Mouse (Mus musculus) left cerebral cortex, adult 11 months (tissue): ENCODE results near the gene Arhgef40.
A peak's percentile ranks its signal among the peaks of the same experiment; 100 is the strongest.
"Not testable (repeated sequence)": the region's sequence is repeated elsewhere in the genome, so short reads cannot be mapped to it uniquely, and the experiment has no call there.

Source experiments
- DNase-seq: peaks from one replicate; pipeline ENCODE4 v3.0.0; 2022; ENCODE audit warnings: low spot score

The Arhgef40 gene

DNA sequence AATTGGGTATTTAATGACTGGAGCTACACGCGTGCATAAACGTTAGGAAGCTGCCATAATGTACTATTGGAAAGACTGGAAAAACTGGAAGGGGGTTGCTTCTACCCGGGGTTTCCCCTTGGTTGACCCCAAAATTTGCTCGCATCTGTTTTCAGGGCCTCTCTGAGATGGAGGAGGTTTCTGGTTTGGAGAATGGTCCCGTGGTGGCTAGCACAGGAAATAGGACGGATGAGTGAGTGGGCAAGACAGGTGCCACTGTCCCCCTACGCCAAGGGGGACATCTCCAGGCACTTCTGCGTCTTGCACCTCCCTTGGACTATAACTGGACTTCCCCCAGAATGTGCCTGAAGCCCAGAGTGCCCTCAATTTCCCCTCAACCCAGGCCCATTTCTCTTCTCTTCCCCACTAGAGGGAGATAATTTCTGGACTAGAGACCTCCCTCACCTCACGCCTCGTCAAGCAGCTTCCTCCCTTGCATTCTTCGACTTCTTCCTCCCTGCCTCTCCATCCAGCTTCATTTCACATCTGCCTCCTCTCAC lies 34.6 kb downstream of the Arhgef40 start:
- DNase-seq = no peak

DNA sequence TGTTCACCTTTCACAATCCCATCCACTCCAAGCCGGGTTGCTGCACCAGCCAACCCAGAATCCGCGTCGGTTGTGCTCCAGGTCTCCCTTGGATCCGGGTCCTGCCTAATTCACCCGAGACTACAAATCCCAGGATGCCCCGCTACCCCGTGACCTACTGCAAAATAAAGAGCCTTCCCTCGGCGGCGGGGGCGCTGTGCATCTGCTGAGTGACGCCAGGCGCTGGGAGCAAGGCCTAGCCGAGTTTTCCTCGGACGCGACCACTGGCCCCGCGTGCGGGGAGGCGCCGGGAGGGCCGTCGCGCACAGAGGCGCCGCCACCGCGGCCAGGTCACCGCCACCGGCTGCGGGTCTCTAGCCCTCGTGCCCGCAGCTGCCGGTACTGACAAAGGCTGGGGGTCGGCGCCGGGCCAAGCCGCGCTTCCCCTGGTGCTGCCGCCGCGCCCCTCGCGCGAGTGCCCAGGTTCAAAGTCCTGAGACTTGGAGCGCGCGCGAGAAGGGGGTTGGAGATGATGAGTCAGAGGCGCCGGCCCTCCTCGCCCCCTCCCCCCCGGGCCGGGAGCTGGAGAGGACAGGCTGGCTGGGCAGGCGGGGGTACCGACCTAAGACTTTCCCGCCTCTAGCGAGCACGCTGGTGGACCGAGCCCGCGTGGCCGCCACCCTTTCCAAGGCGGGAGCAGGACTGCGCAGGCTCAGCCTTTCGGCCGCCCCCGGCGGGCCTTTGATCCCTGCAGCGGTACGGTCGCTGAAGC lies 35.2 kb downstream of the Arhgef40 start:
- DNase-seq = peak; percentile 98

DNA sequence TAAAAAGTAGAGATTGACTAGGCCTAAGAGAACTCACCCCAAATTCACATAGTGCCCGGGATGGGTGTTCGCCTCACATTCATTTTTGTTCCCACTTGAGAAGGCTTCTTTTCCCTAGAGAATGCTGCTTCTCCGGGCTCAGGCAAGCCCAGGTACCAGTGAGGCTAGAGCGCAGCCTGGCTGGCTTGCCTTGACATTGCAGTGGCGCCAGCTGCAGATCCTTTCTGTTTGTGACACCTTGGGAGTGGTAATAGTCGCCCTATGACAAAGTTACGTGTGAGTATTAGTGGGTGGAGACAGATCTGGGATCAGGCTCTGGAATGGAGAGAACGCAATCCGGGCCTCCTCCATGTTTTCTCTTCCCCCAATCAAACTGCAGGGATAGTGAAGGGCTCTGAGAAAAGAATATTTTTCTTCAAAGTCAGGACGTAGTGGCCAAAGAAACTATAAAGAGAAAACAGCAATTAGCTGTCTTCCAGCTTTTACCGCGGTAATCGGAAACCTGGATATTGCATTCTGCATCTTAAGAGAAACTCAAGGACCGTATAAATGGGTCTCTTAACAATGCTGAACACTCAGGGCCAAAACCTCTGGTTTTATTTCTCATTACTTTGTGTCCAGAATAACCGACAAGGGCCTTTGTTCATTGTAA lies 36.1 kb downstream of the Arhgef40 start, which contains the start of gene Zfp219:
Zfp219 (minus strand) TSS at position 248 of the 652 bp plus-strand sequence.
- DNase-seq = peak; percentile 71

DNA sequence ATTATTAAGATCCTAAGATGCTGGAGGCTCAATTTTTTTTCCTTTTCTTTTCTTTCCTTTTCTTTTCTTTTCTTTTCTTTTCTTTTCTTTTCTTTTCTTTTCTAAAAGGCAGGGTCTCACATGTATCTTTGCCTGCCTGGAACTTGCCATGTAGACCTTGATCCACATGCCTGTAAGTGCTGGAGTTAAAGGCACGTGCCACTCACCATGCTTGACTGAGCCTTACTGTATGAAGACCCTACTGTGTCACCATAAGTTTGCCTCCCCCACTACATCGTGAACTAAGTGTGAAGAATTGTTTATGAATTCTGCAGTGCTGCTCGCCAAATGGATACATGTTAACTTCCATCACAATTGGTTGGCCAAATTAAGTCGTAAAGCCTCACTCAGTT lies 36.6 kb downstream of the Arhgef40 start:
- DNase-seq = no peak

DNA sequence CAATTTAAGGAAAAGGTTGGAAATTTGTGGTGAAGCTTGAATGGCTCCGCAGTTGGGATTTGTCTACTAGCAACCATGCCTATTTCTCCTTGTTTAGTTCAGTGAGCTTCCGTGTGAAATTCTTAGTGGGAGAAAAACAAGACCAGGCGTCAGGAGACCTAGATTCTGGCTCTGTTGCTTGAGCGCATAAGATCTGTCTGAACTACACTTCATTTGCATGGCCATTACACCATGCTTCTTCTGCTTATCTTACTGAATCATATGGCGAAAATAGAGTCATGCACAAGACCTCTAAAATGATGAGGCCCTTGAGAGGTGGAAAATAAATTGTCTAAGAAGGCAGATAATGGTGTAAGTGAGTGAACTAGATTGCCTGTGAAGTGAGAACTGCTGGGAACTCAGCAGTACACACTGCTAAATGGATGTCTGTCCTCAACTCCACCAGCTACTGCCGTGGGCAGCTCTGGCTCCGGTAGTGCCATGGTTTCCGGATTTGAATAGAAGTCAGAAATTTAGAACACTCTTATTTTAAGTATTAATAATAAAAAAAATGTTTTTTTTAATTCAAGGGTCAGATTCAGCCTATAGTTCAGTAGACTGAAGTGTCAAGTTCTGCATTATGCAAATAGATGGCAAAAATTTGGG lies 37.2 kb downstream of the Arhgef40 start:
- DNase-seq = no peak

DNA sequence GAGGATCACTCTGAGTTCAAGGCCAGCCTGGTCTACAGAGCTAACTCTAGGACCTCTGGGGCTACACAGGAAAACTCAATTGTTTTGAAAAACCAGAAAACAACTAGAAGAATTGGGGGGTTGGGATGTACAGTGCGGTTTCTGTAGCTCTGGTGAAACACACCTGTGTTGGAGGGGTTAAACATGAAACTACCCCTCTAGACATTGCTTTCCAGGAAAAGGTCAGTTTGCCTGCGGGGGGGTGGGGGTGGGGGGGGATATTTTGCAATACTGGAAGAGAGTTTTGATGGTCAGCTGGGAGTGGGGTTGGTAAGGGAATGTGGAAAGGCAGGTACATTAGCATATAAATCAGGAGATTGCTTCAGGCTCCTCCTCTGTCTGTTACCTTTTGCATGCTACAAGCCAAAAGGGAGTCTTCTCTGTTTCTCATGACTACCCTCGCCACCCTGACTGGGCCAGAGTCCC lies 37.8 kb downstream of the Arhgef40 start:
- no peak for DNase-seq

DNA sequence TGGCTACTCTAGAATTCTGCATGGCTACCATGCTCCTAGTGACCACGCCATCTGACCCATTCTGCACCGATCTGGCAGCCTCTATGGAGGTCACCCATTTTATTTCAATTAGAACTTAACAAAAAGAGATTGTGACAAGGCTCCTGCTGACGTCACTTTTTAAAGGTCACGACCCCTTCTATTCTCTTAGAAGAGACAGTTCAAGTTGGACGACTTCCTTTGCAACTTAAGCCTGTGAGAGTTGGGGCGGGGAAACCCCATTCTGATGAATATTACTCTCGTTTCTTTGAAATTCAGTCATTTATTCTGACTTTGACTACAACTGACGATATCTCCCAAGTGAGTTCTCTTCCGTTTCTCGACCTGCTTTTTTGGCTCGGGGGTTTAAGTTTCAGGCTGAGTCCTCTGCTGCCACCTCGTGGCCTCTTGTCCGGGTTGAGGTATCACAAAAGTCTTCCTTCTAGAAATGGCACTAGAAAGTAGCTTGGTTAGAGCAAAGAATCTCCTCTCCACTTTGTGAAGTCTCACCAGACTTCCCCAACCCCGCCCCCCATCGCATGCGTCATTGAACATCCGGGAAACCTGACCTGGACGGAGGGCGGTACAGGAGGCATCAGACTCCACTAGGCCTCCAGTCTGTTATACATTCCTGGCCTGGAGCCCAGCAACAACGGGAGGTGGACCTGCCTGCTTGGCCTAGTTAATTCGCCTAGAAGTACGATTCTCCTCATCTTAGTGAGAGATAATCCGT lies 38.4 kb downstream of the Arhgef40 start:
- peak; percentile 78 for DNase-seq

DNA sequence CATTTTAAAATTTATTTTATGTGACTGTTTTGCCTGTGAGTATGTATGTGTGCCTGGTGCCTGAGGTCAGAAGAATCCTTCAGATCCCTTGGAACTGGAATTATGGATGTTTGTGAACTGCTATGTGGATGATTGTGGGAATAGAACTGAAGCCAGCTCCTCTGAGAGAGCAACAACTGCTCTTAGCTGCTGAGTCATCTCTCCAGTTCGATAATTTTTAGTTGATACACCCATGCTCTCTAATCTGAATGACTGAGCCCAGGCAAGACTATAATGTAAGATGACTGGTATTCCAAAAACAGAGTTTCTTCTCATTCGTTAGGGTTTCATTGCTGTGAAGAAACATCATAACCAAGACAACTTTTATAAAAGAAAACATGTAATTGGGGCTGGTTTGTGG lies 39.6 kb downstream of the Arhgef40 start:
- DNase-seq = no peak

DNA sequence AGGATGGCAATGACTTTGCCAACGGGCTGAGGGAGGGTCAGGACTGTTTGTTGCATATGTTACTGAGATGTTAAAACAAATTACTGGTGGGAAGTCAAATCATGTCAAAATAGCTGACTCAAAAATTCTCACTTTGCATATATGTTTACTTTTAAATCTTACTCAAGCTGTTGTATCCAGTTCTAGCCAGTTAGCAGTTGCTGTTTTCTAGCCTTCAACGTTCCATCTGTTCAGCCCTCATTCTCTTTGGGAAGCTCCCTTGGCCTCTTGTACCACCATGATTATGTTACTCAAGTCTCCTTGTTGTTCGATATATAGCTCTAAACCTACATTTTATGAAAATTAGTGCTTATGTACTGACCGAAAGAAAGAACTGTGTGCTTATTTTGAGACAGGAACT lies 41.8 kb downstream of the Arhgef40 start:
- no peak for DNase-seq

DNA sequence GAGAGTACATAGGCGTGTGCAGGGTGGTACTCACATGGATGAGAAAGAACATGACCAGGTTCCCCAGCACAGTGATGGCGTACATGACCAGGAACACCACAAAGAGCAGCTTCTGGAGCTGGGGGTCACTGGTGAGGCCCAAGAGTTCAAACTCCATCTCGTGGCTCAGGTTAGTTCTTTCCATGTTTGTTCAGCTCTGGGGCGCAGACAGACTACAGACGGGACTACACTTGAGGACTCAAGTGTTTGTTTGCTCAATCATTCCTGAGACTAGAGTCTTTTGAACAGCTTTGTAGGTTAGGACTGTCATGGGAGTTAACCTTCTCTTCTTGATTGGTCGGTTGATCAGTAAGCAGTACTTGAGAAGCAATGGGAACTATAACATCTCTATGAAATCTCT lies 51.4 kb downstream of the Arhgef40 start:
- no peak for DNase-seq

DNA sequence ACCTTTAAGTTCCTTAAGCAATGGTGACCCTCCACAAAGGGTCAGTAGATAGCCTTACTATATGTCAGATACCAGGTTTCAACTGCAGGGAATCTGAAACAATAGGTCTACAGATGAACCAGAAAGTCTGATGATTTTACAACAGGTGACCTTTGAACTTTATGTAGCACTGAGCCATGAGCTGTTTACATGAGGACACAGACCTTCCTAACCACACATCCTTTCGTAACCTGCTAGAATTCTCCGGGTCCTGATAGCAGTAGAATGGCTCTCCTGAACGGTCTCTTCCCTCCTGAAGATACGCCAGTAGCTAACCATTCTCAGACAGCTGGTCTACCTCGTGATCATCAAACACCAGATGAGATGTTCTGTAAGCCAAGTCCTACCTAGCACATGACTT lies 54.8 kb downstream of the Arhgef40 start:
- no peak for DNase-seq

DNA sequence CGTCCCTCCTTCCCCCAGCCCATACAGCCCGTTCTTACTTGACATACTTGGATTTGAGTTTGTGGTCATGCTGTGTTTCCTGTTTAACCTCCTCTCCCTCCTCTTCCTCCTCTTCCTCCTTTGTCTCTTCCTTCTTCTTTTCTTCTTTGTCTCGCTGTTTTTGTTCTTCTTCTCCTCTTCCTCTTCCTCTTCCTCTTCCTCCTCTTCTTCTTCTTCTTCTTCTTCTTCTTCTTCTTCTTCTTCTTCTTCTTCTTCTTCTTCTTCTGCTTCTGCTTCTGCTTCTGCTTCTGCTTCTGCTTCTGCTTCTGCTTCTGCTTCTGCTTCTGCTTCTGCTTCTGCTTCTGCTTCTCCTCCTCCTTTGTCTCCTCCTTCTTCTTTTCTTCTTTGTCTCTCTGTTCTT lies 57.8 kb downstream of the Arhgef40 start, which contains the start of gene Olfr221:
Olfr221 (minus strand) TSS at position 101 of the 400 bp plus-strand sequence.
- DNase-seq = not testable (repeated sequence)

DNA sequence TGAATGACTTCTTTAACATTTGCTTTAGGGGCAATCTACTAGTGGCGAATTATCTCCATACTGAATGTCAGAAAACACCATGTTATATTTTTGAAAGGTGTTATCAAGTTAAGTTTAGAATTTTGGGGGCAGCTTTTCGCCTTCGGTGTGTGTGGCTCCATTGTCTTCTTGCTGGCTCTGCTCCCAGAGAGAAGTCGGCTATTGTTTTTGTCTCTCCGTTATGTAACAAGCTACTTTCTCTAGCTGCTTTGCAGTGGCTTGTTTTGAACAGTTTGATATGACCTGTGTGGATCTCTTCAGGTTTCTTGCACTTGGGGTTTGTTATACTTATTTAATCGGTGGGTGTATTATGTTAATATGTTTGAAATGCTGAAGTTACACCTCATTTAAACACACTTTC lies 58.9 kb downstream of the Arhgef40 start:
- no peak for DNase-seq

DNA sequence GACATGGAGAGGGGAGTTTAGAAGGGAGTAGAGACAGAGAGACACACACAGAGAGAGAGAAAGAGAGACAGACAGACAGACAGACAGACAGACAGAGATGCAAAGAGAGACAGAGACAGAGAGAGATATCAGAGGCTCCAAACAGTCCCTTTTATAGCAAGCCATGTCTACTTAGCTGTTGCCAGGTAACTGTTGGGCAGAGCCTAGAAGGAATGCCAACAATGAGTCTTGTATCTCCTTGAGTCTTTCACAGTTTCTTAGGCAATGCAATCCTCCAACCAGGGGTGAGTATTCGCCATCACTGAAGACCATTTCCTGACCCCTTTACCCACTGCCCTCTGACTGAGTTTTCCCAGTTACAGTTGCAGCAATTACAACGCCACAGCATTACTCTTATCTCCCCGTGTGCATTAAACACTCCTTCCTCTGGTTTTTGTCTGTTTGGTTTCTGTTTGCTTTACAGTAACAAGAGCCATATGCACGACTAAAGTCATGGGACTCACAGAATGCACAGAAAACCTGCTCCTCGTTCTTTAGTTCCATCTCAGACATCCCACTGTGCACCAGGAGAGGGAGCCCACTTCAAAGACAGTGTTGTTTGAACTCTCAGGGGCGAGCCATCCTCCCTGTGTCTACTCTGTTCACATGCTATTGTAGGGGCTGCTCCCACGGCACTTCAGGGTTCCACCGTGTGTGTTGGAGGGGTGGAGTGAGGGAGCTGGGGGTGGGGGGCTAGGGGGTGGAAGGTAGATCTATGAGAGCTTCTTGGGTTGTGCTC lies 60.6 kb downstream of the Arhgef40 start:
- DNase-seq = no peak

DNA sequence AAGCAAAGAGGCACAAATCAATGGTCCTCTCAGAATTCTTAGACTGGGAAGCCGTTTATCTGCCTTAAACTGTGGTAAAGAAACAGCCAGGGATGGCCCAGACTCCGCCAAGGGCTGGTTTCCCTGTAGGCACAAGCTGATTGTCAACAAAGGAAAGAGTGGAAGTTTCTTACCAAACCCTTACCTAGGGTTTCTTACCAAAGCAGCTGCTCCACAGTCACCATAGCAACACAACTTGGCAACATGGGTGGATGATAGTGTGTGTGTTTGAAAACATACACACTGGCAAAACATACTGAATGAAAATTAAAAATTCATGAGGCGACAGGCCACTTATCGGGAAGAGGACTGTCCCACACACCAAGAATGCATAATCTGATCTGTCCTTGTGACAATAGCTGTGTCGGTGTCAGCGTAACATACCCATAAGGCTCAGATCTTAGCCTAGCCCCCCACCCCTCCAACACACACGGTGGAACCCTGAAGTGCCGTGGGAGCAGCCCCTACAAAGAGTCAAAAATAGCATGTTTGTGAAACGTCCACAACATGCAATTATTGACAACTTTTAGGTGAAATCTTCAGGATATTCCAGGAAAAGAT lies 61.5 kb downstream of the Arhgef40 start:
- no peak for DNase-seq

DNA sequence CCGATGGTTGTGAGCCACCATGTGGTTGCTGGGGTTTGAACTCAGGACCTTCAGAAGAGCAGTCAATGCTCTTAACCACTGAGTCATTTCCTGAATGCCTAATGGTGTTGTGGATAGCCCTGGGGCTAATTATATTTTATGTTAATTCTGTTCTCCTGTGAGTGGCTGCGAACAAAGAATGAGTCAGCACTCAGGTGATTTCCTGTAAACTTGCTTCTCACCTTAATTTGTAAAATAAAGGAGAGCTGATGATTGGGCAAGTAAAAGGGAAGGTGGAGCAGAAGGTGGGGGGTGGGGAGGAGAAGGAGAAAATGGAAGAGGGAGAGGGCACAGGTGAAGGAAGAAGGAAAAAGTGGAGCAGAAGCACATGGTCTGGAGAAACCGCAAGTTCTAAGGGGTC lies 68.2 kb downstream of the Arhgef40 start:
- not testable (repeated sequence) for DNase-seq
